Mouse (Mus musculus) lung, postnatal 0 days (tissue): ENCODE measurements around the gene Otoa.

Experiments used
- CTCF ChIP-seq: IDR thresholded peaks from 2 replicates; pipeline ENCODE4 v1.5.1; 2016; ENCODE audit warnings: antibody characterized with exemption, mild to moderate bottlenecking
- EP300 ChIP-seq: IDR thresholded peaks from 2 replicates; pipeline ENCODE4 v1.6.1; 2016; ENCODE audit warnings: antibody characterized with exemption, mild to moderate bottlenecking, control low read depth

GRCm38 (mm10) chr7:121111321-121111720 is 29.9 kb downstream of the Otoa start:
- TF ChIP-seq CTCF: no peak
- TF ChIP-seq EP300: no peak
